Mouse (Mus musculus): ENCODE results near the gene Ppard.

GRCm38 (mm10) chr17:28255651-28256050, 23.2 kb downstream of the Ppard start:
- TF ChIP-seq GATA1 (IDR thresholded peaks at IDR 0.05; ENCODE audit: borderline replicate concordance, low read length) (no peak), FLI1 (IDR thresholded peaks at IDR 0.05; ENCODE audit: low read length) (no peak)

Measured in megakaryocyte, embryonic 14.5 days (primary cell).